Mouse (Mus musculus): ENCODE data around the gene Ugt2b34.

Ugt2b34 gene

GRCm38 (mm10) chr5:86906758-86907157, at the start of gene Ugt2b34:
TSS of gene Ugt2b34 (minus strand) at chr5:86906937.
- 78% methylated on average over 1 of the region's 1 CpGs for WGBS

DNA sequence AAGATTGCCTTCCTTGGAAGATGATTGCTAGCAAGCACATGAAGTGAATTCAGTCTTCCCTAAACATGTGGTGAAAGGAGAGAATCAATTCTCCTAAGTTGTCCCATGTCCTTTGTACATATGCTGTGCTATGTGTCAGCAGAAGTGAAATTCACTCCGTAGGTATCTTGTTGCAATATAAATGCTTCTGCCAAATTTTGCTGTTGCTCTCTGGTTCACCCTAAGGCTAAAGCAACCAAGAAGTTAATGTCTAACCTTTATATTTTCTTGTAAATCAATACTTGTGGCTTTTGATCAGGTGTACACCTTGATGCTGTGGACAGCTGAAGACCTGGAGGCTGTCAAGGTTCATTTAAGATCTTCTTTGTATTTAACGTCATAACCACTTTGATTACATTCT, 35.4 kb upstream of the Ugt2b34 start:
- 89% methylated on average over 2 of the region's 2 CpGs for WGBS

GRCm38 (mm10) chr5:86926426-86926825, 19.7 kb upstream of the Ugt2b34 start, which contains the start of gene Ugt2b1:
TSS of gene Ugt2b1 (minus strand) at chr5:86926530.
- 81% methylated on average over 2 of the region's 2 CpGs for WGBS

DNA sequence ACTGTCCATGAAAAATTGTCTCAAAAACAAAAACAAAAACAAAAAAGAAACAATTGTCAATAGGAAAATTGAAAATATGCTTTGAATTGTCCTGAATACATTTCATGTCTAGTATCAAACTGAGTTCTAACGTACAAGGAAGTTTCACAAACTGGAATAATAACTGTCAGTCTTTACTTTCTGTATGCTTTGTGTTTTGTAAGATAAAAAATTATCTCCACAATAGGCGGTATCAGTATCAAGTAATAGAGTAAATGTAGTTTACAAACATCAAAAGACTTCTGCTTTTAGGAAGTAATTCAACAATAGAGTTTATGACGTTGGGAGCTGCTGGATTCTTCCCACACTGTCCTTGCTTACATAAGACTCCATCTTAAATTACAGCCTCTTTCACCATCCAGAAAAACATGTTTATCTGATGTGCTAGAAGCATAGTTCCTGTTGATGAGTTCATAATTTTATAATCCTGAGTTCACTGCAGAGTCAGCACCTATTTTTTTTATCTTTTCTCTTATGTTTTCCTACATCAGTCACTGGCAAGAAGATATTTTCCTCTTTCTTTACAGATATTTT, 14.0 kb upstream of the Ugt2b34 start:
- 66% methylated on average over 3 of the region's 3 CpGs for WGBS

DNA sequence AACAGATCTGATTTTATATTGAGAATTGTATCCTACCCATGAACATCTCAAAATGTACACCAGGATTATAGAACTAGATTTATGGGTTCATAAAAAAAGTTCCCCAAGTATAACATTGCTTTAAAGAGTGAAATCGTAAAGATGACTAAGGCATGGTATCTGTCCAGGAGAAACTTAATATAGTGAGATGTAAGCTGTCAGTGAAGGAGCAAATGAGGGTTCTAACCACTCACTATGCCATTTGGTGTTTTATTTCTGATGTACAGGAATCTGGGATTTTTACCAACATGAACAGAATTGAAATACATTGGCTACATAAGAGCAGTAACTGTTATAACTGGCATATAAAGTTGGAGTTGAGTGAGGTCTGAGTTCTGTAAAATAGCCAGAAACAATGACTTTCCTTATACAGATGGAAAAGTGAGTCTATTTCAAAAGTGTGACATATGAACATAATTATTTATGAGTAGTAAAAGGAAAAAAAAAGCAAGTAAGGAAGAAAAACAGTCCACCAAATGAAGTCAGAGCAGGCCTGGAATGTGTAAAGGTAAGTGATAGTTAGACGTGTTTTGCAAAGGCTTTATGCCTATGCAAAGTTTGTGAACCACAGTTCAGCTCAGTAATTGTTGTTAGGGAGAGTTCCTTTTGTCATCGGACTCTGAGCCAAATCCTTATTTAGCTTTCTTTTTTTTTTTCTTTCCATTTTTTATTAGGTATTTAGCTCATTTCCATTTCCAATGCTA, 4.8 kb upstream of the Ugt2b34 start:
- WGBS = 59% methylated on average over 3 of the region's 3 CpGs

- 51% methylated on average over 1 of the region's 1 CpGs for WGBS
Measured at GRCm38 (mm10) chr5:86910770-86911169, 4.0 kb upstream of the Ugt2b34 start.

DNA sequence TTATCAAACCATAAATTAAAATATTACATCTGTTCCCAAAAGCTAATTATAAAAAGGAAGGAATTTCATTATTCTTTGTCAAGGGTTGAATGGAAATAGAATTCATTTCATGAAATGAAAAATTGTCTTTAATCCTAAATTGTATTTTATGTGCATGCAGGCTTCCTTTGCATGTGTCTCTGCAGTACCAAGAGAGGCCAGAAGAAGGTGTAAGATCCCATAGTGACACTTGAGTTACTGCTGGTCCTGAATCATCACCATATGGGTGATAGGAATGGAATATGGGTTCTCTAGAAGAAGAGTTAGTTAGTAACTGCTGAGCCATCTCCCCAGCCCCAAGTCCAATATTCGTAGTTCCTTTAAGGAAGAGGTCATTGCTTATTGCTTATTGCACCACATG, 16.8 kb downstream of the Ugt2b34 start:
- WGBS = 86% methylated on average over 1 of the region's 1 CpGs

- 85% methylated on average over 1 of the region's 1 CpGs for WGBS
Measured at GRCm38 (mm10) chr5:86888420-86888819, 18.3 kb downstream of the Ugt2b34 start.

DNA sequence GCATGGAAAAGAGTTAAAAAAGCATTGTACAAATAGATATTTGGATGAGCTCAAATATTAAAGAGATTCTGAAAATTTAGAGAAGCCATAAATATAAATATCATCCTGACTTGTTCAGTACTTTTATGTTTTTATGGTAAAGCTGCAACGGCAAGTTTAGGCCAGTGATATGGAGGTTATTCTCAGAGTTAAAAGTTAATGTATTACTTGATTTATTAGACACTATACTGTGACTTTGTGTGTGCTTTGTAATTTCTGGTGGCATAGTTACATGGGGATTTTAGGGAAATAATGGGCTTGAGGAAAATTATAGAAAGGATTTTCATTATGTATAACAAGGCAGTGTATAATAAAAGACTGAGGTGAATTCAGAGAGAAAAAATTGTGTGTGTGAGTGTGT, 19.7 kb downstream of the Ugt2b34 start:
- 82% methylated on average over 1 of the region's 1 CpGs for WGBS

DNA sequence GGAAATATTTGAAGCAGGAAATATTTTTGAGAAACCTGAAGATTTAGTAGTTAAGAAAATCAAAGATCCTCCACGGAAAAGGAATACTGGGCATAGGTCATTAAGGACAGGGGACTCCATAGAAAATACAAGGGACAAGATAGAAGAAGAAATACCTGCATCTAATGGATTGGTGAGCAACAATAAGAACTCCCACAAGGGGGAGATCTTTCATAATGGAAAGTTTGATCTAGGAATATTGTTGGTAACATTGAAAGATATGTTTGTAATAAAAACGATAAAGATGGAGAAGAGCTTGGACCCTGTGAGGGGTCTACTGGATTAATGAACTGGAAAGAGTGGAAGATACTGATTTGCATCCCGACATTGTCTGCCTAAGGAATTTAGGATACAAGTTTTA, 20.1 kb downstream of the Ugt2b34 start:
- 34% methylated on average over 3 of the region's 3 CpGs for WGBS

DNA sequence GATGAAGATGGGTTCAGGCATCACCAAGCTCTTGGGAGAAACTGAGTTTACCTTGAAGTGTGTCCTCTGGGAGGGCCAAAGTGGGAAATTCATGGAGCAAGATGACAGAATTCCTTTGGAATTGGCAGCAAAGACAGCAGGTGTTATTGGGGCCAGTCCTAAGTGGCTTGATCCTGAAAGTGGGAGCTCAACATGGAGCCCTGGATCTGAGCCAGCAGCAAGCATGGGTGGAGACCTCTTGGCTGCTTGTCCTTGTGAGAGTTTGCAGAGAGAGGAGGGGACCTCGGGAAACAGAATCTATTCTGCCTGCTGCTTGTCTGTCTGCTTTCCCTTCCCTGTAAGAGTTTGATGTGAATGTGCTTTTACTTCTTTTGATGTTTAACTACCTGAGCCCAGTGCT, 34.9 kb downstream of the Ugt2b34 start:
- WGBS = 35% methylated on average over 1 of the region's 1 CpGs

GRCm38 (mm10) chr5:86858336-86858735, 48.4 kb downstream of the Ugt2b34 start:
- 65% methylated on average over 3 of the region's 3 CpGs for WGBS

GRCm38 (mm10) chr5:86857682-86858081, 49.1 kb downstream of the Ugt2b34 start:
- 28% methylated on average over 1 of the region's 1 CpGs for WGBS

- WGBS = 85% methylated on average over 13 of the region's 13 CpGs
Measured at GRCm38 (mm10) chr5:86856505-86856904, 50.2 kb downstream of the Ugt2b34 start.

DNA sequence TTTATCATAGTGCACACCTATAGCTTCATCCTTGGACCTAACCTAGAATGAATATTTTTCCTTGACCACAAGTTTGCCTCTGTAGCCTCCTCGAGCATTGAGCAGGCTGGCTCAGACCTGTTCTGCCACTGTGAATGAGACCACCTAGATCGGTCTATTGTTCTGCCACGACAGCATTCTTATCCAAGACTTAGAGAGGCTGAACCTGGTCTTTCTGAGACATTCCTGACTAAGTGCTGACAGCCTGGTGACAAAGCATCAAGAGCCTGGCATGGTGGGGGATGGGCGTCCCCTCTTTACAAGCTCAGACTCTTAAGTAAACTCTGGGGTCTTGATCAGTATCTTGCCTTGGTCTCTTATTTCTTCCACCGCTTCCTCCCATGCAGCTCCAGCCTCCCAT, 55.1 kb downstream of the Ugt2b34 start:
- WGBS = 70% methylated on average over 5 of the region's 5 CpGs

- WGBS = 92% methylated on average over 2 of the region's 2 CpGs
Measured at GRCm38 (mm10) chr5:86840207-86840606, 66.5 kb downstream of the Ugt2b34 start.
